ENCODE assay signal across 22 mouse cellular contexts in the genomic region with DNA sequence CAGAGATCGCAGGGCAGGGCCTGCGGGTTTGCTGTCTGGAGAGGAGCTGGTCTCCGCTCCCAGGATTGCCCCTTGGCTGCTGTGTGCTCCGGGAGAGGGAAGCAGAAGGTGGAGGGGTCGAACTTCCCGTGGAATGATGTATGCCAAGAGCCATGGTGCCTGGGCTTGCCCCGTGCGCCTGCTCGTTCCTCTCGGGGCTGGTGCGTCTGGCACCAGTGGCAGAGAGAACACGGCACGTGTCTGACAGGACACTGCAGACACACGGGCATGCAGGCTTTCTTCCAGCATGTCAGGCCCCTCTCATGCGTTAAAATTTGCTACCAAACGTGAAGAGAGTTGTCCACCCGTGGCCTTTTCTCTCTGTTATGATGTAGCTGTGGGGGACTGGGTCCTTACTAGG.
"Had no signal": no experiment of that assay in that cellular context is flagged by ENCODE, and none has a peak within 500 bp of the region (broad histone marks: within the 10 kb centered on the region; RNA-seq: fewer than 3 reads in every experiment).

No protein-coding gene starts in this region.

- H3K4me2 ChIP-seq: heart, embryonic 12.5 days; hindbrain, embryonic 12.5 days; hindbrain, embryonic 15.5 days; kidney, embryonic 15.5 days; limb, embryonic 13.5 days; limb, embryonic 15.5 days; liver, embryonic 12.5 days had no signal

- H3K36me3 ChIP-seq: hindbrain, embryonic 15.5 days had no signal

- DNase-seq: gastrocnemius, postnatal 14 days; gastrocnemius, postnatal 36 days; heart, adult 11 months; heart, adult 2 months; heart, postnatal 14 days; heart, postnatal 36 days; kidney, adult 11 months; kidney, postnatal 14 days; layer of hippocampus, adult 9-11 months; layer of hippocampus, postnatal 36 days; left cerebral cortex, postnatal 4 days had no signal

- H3K27ac ChIP-seq: heart, adult 2 months; hindbrain, embryonic 12.5 days; hindbrain, embryonic 15.5 days; hindbrain, postnatal 0 days; kidney, embryonic 15.5 days; kidney, postnatal 0 days; limb, embryonic 13.5 days; limb, embryonic 15.5 days; liver, embryonic 12.5 days; liver, embryonic 14.5 days had no signal

- ATAC-seq: hindbrain, postnatal 0 days; intestine, embryonic 16.5 days; liver, embryonic 12.5 days had no signal

- H3K9ac ChIP-seq: heart, embryonic 12.5 days; hindbrain, embryonic 12.5 days; hindbrain, embryonic 15.5 days; kidney, embryonic 15.5 days; limb, embryonic 13.5 days; limb, embryonic 15.5 days; liver, embryonic 12.5 days; liver, embryonic 14.5 days had no signal

- H3K4me3 ChIP-seq: heart, adult 2 months; heart, embryonic 12.5 days; hindbrain, embryonic 12.5 days; hindbrain, embryonic 15.5 days; kidney, embryonic 15.5 days; limb, embryonic 13.5 days; limb, embryonic 15.5 days; liver, embryonic 12.5 days had no signal

- H3K9me3 ChIP-seq: heart, embryonic 12.5 days; hindbrain, embryonic 12.5 days; hindbrain, embryonic 15.5 days; kidney, embryonic 15.5 days; limb, embryonic 13.5 days; limb, embryonic 15.5 days; liver, embryonic 12.5 days had no signal

- H3K27me3 ChIP-seq: heart, embryonic 12.5 days; hindbrain, embryonic 12.5 days; hindbrain, embryonic 15.5 days; kidney, embryonic 15.5 days; limb, embryonic 13.5 days; limb, embryonic 15.5 days; liver, embryonic 12.5 days had no signal
